Mouse (Mus musculus): ENCODE measurements at regions not wholly inside any gene's neighbourhood (a gene's known extent, or its start where the extent isn't known, plus 50 kb on each side); places are given as distances from the start of the nearest gene placed in this dataset.

- H3K27me3 ChIP-seq: no peaks in the 10 kb centered on the region
- no peak overlapping the region; the same call in 1 of the 2 replicates for H3K4me2 ChIP-seq (replicated peaks)
- ATAC-seq (ENCODE audit: low FRiP score, low read depth): no peak
- H3K36me3 ChIP-seq: no peaks in the 10 kb centered on the region
- no peak overlapping the region for H3K9ac ChIP-seq
- H3K4me1 ChIP-seq: peaks cover 21% of the 10 kb centered on the region
- H3K27ac ChIP-seq: peak overlapping the region; percentile 44; the same call in 1 of the 2 replicates
- H3K9me3 ChIP-seq: no peaks in the 10 kb centered on the region
- no peak overlapping the region for H3K4me3 ChIP-seq
- WGBS: 9% methylated on average over 5 of the region's 6 CpGs
These were observed 169.8 kb downstream of the Kit start for GRCm38 (mm10) chr5:75744475-75745045.

- Histone ChIP-seq H3K4me2 (replicated peaks) (no peak overlapping the region), H3K9me3 (no peaks in the 10 kb centered on the region), H3K4me3 (no peak overlapping the region), H3K27me3 (no peaks in the 10 kb centered on the region), H3K36me3 (no peaks in the 10 kb centered on the region), H3K4me1 (peaks cover 15% of the 10 kb centered on the region), H3K27ac (no peak overlapping the region), H3K9ac (no peak overlapping the region)
- ATAC-seq (ENCODE audit: low FRiP score, low read depth): no peak
- WGBS: 82% methylated on average over 8 of the region's 8 CpGs
These were observed 164.6 kb downstream of the Kit start for GRCm38 (mm10) chr5:75739336-75739735.

GRCm38 (mm10) chr5:75738445-75738844 is 163.7 kb downstream of the Kit start:
- H3K27ac ChIP-seq: no peak overlapping the region
- 66% methylated on average over 2 of the region's 2 CpGs for WGBS
- H3K9ac ChIP-seq: no peak overlapping the region
- ATAC-seq (ENCODE audit: low FRiP score, low read depth): no peak
- no peaks in the 10 kb centered on the region for H3K9me3 ChIP-seq
- peaks cover 8% of the 10 kb centered on the region for H3K4me1 ChIP-seq
- H3K27me3 ChIP-seq: no peaks in the 10 kb centered on the region
- H3K4me2 ChIP-seq (replicated peaks): no peak overlapping the region
- H3K4me3 ChIP-seq: no peak overlapping the region
- no peaks in the 10 kb centered on the region for H3K36me3 ChIP-seq

GRCm38 (mm10) chr5:75737752-75738151 is 163.0 kb downstream of the Kit start:
- Histone ChIP-seq H3K36me3 (no peaks in the 10 kb centered on the region), H3K4me1 (peaks cover 8% of the 10 kb centered on the region), H3K9me3 (no peaks in the 10 kb centered on the region), H3K4me2 (replicated peaks) (no peak overlapping the region), H3K4me3 (no peak overlapping the region), H3K27me3 (no peaks in the 10 kb centered on the region), H3K27ac (no peak overlapping the region), H3K9ac (no peak overlapping the region)
- ATAC-seq (ENCODE audit: low FRiP score, low read depth): no peak
- WGBS: 87% methylated on average over 7 of the region's 7 CpGs

- Histone ChIP-seq H3K27me3 (no peaks in the 10 kb centered on the region), H3K4me3 (no peak overlapping the region), H3K27ac (no peak overlapping the region), H3K4me1 (peaks cover 8% of the 10 kb centered on the region), H3K4me2 (replicated peaks) (no peak overlapping the region), H3K9me3 (no peaks in the 10 kb centered on the region), H3K9ac (no peak overlapping the region), H3K36me3 (no peaks in the 10 kb centered on the region)
- no peak for ATAC-seq (ENCODE audit: low FRiP score, low read depth)
These were observed 161.6 kb downstream of the Kit start for GRCm38 (mm10) chr5:75736318-75736717.

GRCm38 (mm10) chr5:75734508-75734907 is 159.8 kb downstream of the Kit start:
- 83% methylated on average over 14 of the region's 14 CpGs for WGBS
- Histone ChIP-seq H3K4me1 (peaks cover 8% of the 10 kb centered on the region), H3K27me3 (no peaks in the 10 kb centered on the region), H3K9ac (no peak overlapping the region), H3K4me3 (no peak overlapping the region), H3K9me3 (no peaks in the 10 kb centered on the region), H3K27ac (no peak overlapping the region), H3K4me2 (replicated peaks) (no peak overlapping the region), H3K36me3 (no peaks in the 10 kb centered on the region)
- ATAC-seq (ENCODE audit: low FRiP score, low read depth): no peak

- Histone ChIP-seq H3K36me3 (no peaks in the 10 kb centered on the region), H3K4me3 (no peak overlapping the region), H3K4me1 (peaks cover 4% of the 10 kb centered on the region), H3K27ac (no peak overlapping the region), H3K4me2 (replicated peaks) (no peak overlapping the region), H3K9me3 (no peaks in the 10 kb centered on the region), H3K27me3 (no peaks in the 10 kb centered on the region), H3K9ac (no peak overlapping the region)
- no peak for ATAC-seq (ENCODE audit: low FRiP score, low read depth)
- WGBS: 90% methylated on average over 6 of the region's 6 CpGs
These were observed 159.3 kb downstream of the Kit start for GRCm38 (mm10) chr5:75734043-75734442.

GRCm38 (mm10) chr5:75731236-75731635 is 156.5 kb downstream of the Kit start:
- Histone ChIP-seq H3K36me3 (no peaks in the 10 kb centered on the region), H3K9ac (no peak overlapping the region), H3K4me1 (no peaks in the 10 kb centered on the region), H3K27me3 (no peaks in the 10 kb centered on the region), H3K4me2 (replicated peaks) (no peak overlapping the region), H3K4me3 (no peak overlapping the region), H3K9me3 (no peaks in the 10 kb centered on the region), H3K27ac (no peak overlapping the region)
- no peak for ATAC-seq (ENCODE audit: low FRiP score, low read depth)
- WGBS: 86% methylated on average over 4 of the region's 4 CpGs

GRCm38 (mm10) chr5:75730698-75731097 is 156.0 kb downstream of the Kit start:
- no peak overlapping the region for H3K27ac ChIP-seq
- no peaks in the 10 kb centered on the region for H3K27me3 ChIP-seq
- no peak overlapping the region for H3K4me2 ChIP-seq (replicated peaks)
- no peaks in the 10 kb centered on the region for H3K36me3 ChIP-seq
- H3K9me3 ChIP-seq: no peaks in the 10 kb centered on the region
- H3K4me1 ChIP-seq: no peaks in the 10 kb centered on the region
- no peak for ATAC-seq (ENCODE audit: low FRiP score, low read depth)
- 77% methylated on average over 3 of the region's 3 CpGs for WGBS
- H3K4me3 ChIP-seq: no peak overlapping the region
- no peak overlapping the region for H3K9ac ChIP-seq

GRCm38 (mm10) chr5:75721291-75721690 is 146.6 kb downstream of the Kit start:
- H3K27ac ChIP-seq: no peak overlapping the region
- no peak for ATAC-seq (ENCODE audit: low FRiP score, low read depth)
- no peak overlapping the region for H3K9ac ChIP-seq
- no peaks in the 10 kb centered on the region for H3K27me3 ChIP-seq
- no peak overlapping the region for H3K4me2 ChIP-seq (replicated peaks)
- H3K4me3 ChIP-seq: no peak overlapping the region
- 69% methylated on average over 2 of the region's 2 CpGs for WGBS
- no peaks in the 10 kb centered on the region for H3K9me3 ChIP-seq
- 0 out of 2 replicates have a peak, but pooled peaks cover 10% of the 10 kb centered on the region for H3K4me1 ChIP-seq
- no peaks in the 10 kb centered on the region for H3K36me3 ChIP-seq

- no peak for ATAC-seq (ENCODE audit: low FRiP score, low read depth)
These were observed 145.6 kb downstream of the Kit start for GRCm38 (mm10) chr5:75720091-75720940.

GRCm38 (mm10) chr5:75718511-75719225 is 144.0 kb downstream of the Kit start:
- no peak overlapping the region for H3K4me3 ChIP-seq
- 0 out of 2 replicates have a peak, but pooled peaks cover 10% of the 10 kb centered on the region for H3K4me1 ChIP-seq
- no peak for ATAC-seq (ENCODE audit: low FRiP score, low read depth)
- H3K4me2 ChIP-seq (replicated peaks): no peak overlapping the region
- no peaks in the 10 kb centered on the region for H3K27me3 ChIP-seq
- H3K9me3 ChIP-seq: no peaks in the 10 kb centered on the region
- H3K36me3 ChIP-seq: no peaks in the 10 kb centered on the region
- no peak overlapping the region for H3K27ac ChIP-seq
- 84% methylated on average over 12 of the region's 12 CpGs for WGBS
- H3K9ac ChIP-seq: no peak overlapping the region

More at GRCm38 (mm10) chr5:75720091-75720940, 145.6 kb downstream of the Kit start:
- Histone ChIP-seq H3K4me2 (replicated peaks) (no peak overlapping the region), H3K4me1 (0 out of 2 replicates have a peak, but pooled peaks cover 10% of the 10 kb centered on the region), H3K9me3 (no peaks in the 10 kb centered on the region), H3K36me3 (no peaks in the 10 kb centered on the region), H3K27ac (no peak overlapping the region), H3K9ac (no peak overlapping the region), H3K27me3 (no peaks in the 10 kb centered on the region), H3K4me3 (no peak overlapping the region)
- 54% methylated on average over 15 of the region's 15 CpGs for WGBS
